Mouse (Mus musculus) retina, postnatal 7 days (tissue): ENCODE data around the gene Six4.
"Not testable (repeated sequence)": the region's sequence is repeated elsewhere in the genome, so short reads cannot be mapped to it uniquely, and the experiment has no call there.

Source experiments
- DNase-seq: peaks from one replicate; pipeline ENCODE4 v3.0.0-alpha.2; 2012; ENCODE audit warnings: low read depth, low spot score

The Six4 gene

DNA sequence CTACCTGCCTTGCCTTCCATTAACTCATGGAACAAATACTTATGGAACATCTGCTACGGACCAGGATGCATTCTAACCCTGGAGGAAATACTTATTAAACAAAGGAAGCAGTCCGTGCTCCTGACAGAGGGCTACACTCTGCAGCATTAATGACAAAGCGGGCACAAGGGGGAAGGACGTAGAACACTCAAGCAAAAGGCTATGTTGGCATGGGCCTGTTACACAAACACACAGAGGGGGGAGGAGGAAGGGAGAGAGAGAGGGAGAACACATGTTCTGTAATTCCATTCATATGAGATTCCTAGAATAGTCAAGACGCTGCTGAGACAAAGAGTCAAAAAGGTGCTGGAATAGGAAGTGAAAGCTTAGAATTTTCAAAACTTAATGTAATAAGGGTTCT is 24.8 kb downstream of the Six4 start:
- DNase-seq = no peak

DNA sequence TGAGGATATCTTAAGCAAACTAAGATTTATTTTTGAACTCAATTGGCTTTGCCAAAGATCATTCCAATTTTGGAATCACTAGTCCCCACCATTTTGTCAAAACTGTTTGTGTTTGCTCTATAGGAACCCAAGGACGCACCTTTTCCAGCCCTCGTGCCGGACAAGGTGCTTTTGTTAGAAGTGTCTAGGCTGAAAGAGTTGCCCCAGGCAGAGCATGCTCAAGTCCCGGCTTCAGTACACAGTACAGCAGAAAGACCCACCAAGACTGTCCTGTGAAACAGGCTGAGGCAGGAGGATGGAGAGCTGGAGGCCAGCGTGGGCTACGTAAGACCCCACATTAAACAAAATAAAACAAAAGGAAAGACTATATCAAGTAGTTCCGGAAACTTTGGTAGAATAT is 26.2 kb downstream of the Six4 start:
- DNase-seq = no peak

DNA sequence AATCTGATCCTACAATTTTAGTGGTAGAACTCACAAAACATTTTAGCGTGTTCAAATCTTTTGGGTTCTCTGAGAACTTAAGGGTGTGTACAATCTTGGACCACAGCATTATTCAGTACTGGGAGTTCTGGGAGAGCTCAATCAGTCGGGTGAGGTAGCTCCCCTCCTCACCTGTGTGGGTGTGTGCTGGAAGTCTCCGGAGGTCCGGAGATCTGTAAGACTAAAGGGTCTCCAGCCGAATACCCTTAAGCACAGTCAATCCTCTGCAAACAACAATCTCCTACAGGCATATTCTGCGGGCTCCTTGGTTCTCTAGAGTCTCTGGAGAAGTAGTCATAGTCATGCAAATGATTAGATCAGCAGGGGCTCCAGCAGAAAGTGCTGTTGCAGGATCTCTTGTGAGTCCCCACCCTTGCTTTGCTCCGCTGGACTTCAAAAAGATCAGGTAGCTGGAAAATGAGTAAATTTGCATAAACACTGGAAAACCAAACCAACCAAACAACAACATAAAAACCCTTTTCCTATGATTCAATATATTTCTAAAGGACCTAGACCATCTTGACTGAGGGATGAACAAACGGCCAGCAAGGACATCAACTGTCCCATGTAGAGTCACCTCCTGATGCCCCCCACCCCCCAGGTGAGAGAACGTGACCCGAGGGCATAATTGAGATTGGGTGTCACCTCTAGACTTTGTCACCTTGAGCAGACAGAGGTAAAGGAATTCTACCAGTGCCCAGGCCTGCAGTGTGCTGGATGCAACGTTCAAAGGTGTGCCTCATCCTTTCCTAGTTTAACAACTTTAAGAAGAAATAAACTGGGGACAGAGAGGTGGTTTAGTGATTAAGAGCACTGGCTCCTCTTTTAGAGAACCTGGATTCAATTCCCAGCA is 27.3 kb downstream of the Six4 start:
- no peak for DNase-seq

DNA sequence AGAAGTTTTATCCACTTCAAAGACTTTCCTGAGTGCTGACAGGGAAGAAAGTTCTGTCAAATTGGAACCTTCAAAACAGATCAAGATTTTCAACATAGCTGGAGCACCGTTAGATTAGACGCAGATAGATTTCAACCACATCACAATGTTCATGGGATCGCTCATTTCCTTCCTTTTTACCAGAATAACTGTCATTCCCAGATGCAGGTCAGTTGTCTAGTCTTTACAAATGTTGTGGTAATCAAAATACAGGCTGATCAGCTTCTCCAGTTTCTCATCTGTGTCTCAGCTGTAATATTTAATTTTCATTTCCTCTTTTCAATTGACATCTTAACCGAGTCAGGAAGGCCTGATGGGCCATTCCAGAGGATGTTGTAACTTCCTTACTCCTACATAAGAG is 29.5 kb downstream of the Six4 start:
- no peak for DNase-seq

DNA sequence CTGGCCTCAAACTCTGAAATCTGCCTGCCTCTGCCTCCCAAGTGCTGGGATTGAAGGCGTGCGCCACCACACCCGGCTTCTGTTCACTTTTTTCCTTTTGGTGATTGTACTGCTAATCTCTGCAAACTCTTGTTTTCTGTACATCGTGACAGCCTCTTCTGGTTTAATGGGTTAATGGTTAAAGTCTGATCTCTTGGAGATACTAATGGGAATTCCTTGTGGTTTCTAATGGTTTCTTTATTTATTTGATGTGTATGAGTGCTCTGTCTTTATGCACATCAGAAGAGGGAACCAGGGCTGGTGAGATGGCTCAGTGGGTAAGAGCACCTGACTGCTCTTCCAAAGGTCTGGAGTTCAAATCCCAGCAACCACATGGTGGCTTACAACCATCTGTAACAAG is 31.4 kb downstream of the Six4 start:
- DNase-seq = not testable (repeated sequence)

DNA sequence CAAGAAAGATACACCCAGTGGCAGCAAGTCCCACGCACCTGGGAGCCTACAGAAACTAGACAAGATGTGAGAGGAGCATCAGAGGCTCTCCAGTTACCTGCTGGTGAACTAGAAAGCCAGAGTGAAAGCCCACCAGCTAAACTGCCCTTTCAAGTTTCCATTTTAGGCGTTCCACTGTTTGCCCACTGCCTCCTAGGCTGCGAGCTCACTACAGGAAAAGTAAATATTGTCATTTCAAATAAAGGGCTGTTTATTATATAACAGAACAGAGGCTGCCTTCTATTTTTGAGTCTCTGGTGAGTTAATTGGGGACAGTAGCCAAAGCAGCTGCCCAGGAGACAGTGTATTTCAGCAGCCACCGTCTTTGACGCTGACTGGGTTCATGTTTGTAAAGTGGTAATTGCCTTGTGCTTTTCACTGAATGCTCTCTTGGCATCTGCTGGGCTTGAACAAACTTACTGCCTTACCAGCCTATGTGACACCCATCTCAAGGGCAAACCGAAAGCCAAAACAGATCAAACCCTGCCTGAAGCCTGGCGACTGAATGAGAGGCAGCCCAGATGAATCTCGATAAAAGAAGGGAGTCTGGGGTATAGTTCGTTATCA is 52.3 kb downstream of the Six4 start:
- DNase-seq = no peak

DNA sequence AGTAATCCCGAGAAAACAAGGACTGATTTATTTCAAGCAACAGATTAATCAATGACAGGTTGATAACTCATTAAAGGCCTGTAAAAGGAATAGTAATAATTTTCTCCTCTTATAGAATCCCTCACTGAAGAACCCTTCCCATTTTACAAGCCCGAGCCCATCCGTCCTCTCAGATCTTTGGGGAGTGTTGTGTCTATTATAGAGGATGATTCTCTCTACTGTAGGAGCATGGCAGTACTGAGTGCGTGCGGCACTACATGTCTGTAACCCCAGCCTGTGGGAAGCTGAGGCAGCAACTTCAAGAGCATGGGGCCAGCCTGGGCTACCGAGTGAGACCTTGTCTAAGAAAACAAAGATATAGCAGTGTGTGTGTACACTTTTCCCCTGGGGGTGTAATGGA is 55.8 kb downstream of the Six4 start:
- no peak for DNase-seq

DNA sequence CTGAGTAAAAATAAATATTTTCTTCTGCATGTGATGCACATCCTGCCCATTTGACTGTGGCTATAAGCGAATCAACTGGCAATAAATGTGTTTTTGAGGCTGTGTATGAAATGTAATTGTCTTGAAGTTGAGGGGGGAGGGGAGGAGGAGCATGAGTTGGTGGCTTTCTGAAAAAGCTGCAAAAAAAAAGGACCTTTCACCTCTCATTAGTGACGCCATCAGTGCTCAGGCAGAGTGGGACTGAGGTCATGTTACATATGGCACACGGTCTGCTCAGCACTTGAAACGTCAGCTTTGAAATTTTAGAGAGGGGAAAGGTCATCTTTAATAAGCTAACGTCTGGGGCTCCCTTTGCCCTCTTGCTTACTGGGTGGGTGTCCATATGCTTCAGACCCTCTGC is 57.8 kb downstream of the Six4 start:
- no peak for DNase-seq

DNA sequence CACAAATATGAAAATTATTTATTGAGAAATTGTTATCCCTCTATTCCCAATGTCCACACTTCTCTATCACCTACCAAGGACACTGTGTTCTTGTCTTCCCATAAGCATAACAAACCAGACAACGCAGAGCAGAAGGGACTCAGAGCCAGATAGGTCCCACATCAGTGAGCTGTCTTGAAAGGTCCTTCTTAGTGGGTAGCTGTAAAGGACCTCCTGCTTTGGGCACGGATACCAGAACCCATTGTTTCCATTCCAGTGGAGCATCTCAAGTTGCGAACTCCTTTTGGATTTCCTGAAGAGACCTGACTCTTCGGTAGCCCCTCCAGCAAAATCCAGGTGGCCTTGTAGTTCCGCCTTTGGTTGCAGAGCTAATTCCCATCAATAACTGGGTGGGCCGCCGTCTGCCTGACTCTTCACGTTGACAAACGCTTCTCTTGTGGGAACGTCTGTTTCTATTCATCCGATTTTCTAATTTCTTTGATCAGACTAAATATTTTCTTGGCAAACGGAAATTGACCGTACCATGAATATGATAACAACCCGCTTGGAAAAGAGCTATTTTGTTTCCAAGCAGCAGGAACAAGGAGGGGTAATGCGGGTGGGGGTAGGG is 58.6 kb downstream of the Six4 start:
- DNase-seq = no peak

DNA sequence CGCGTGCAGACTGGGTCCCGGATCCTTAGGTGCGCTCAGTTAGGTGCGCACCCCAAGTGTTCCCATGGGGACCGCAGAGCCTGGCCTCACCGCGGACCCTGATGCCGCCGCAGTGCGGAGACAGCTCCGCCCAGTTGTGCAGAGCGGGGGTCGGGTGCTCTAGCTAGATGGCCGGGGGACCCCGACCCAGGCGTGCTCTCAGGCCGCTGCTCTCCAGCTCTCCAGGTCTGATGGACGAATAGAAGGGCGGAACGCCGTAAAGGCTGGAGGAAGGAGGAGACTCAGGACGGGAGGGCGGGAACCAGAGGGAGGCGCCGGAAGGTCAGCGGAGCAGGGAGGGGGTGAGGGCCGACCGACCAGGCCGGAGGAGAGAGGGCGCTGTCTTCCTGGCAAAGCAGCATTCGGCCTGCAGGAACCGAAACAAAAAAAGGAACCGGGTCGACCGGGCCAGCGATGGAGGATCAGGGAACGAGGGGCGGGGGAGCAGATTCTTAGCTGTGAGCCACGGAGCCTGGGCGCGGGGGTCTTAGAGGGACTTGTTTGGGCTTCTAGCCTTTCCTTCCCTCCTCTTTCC is 59.5 kb downstream of the Six4 start, which contains the start of gene Six1:
Gene Six1 (minus strand): TSS at position 220 of the 574 bp plus-strand sequence.
- DNase-seq = no peak

DNA sequence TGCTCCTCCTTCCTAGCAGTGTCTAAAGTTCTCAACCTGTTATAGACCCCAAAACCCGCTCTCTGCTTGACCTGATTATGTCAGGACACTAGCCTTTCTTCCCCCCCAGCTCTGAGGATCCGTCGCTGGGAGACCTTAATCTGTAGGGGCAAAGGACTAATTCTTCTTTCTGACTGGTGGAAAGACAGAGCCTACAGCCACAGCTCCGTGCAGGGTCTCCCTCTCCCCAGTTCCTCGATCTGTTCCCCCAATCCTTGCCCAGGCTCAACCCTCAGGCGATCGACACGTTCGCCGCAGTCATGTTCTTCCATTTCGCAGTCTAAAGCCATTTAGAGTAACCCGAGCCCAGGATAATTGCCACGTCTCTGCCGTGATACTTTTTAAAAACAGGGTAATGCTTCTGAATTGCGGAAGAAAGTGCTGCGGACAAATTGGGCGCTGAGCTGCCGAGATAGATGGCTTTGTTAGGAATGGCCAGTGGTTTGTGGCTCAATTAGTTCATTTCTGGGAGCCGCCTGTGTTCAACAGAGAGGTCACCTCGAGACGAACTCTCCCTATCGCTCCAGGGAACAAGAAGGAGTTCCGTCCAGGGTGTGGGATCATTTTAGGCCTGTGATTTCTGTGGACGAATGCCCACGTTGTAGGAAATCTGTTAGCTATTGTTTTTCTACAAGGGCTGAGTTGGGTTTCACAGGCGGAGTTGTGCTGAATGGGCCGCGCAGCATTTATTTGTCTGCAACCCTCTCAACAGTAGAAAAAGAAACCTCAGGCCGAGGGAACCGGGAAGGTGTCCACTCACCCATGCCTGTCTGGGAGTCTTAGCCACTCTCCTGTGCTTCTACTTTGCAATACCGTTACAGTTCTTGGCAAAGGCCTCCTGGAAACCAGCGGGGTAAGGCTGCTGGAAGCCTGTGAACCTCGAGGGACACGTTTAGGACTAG is 60.3 kb downstream of the Six4 start:
- no peak for DNase-seq

DNA sequence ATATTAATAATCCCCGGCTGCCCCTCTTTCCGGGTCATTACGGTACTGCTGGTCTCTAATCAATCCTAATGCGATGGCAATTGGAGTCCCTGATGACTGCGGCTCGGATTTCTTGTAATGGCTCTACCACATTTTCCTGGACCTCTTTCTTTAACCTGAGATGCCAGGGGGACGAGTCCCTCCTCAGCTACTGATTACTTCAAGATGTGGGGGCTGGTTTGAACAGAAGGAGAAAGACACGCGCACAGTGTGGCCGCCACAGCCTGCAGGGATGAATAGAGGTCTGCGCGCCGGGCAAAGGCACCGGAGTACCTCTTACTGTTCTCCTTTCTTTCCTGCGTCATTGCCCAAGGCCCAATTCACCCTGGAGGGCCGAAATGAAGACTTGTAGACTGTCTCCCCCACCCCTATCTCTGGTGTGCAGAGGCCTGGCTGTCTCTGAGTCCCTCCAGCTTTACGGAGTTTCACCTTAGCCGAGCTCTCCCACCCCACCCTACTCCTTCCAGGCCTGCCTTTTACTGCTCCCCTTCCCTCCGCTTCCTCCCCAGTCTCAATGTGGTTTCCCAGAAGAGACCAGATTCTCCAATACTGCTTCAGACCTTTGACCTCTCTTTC is 61.1 kb downstream of the Six4 start:
- no peak for DNase-seq

DNA sequence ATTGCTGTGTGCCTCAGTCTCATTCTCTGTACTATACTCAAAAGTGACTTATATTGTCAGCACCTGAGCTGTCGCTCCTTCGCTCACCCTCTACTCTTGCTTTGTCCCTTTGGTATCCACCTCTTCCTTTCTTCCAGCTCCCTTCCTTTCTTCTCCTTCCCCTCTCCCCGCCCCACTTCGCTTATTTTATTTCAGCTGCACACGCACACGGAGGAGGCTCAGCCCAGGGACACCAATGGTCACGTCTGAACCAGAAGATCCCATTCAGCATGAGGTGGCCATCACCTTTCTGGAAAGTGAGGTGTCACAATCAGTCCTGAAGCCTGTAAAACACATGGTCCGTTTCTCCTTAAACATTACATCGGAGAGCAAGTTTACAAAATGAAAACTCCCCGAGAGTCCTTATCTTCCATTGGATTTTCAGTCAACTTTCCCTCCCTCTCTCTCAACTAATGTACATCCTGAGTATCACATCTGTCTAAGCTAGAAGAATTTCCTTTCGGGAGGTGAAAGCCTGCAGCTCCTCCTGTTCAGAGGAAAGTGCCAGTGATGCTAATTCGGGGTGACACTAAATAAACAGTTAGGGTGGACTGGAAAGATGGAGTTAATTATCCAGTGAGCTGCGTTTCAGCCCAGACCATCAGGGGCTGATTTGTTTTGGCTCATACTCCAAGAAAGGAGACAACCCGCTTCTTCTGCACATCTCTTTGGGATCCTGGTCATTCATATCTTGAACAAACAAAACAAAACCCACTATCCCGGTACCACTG is 62.3 kb downstream of the Six4 start:
- DNase-seq = no peak

DNA sequence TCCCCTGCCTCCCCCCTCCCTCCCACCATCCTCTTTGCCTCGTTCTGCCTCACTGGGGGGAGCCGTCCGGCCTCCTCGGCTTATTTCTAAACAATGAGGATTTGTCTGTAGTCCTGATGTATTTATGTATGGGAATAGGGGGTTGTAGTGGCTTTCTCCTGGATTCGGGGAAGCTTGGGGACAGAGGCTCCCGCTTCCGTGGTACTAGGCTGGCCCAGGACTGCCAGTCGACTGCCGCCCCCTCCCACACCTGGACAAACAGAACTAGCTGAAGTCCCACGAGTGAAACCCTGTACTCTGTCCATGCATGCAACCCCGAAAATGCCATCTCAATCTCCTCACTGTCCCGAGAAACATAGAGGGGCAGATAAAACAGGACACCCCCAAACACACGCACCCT is 63.0 kb downstream of the Six4 start:
- no peak for DNase-seq
